Mouse (Mus musculus): ENCODE measurements around the gene Vtn.

GRCm38 (mm10) chr11:78521880-78522279 is 23.0 kb downstream of the Vtn start:
- TF ChIP-seq POLR2A (IDR thresholded peaks at IDR 0.05; ENCODE audit: low read depth, low read length) (no peak), CTCF (IDR thresholded peaks at IDR 0.05; ENCODE audit: borderline replicate concordance, insufficient read depth, low read length) (no peak)
